Mouse (Mus musculus): ENCODE data around the gene Pdcl.
A peak's percentile ranks its signal among the peaks of the same experiment; 100 is the strongest.

The Pdcl gene

DNA sequence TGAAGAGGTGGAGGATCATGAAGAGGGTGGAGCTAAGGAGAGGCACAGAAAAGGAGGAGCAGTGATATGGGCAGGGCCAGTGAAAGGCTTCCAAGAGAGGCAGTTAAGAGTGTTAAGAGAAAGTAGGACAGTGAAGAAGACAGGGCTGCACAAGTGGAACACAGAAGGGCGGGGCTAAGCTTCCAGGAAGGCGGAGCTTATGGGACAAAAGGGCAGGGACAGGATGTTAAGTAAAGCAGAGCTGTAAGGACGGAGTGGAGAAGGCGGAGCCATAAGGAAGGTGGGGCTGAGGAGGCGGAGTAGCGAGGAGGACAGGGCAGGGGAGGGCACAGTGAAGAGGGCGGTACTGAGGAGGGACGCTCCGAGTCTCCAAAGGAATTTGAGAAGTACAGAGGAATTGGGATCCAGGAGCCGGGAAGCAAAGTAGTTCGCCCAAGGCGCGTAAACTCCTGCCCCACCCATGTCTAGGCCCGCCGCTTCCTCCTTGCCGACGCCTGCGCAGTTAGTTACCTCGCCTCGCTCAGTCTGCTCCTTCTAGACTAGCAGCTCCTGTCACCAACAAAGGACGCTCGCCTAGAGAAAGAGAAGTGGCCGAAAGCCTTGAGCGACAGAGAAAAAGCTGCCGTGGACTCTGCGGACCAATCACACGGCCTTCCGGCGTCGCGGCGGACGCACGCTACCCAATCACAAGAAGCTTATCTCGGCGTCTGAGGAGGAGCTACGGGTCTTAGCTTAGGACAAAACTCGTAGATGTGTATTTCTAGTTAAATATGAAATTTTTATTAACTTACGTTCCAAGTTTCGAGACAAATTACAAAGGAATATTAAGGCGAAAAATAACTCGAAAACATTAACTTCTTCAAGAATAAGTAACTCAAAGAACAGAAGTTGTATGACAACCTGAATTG, at the start of gene Pdcl:
Pdcl (minus strand) TSS at position 700 of the 908 bp plus-strand sequence.
- DNase-seq (ENCODE audit: low spot score), result peak; percentile 96

- DNase-seq (ENCODE audit: low spot score), result peak; percentile 21
Measured at GRCm38 (mm10) chr2:37395539-37395938, 36.4 kb upstream of the Pdcl start.

DNA sequence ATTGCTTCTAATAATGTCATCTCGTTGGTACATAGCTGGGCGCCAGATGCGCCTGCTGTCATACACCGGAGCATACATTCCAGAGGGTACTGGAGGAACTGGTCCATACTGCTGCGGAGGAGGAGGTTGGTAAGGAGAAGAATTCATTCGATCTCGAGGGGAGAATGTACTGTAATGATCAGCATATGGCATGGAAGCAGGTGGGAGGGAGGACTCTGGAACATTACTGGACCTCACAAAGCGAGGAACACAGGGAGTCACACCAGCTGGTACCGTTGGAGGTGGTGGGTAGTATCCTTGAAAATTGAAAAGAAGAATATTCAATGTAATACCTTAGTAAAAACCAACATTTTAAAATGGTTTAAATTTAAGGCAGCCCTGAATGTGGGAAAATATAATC, 23.8 kb upstream of the Pdcl start:
- no peak for DNase-seq (ENCODE audit: low spot score)

GRCm38 (mm10) chr2:37380189-37380588, 21.1 kb upstream of the Pdcl start:
- peak; percentile 81 for DNase-seq (ENCODE audit: low spot score)

DNA sequence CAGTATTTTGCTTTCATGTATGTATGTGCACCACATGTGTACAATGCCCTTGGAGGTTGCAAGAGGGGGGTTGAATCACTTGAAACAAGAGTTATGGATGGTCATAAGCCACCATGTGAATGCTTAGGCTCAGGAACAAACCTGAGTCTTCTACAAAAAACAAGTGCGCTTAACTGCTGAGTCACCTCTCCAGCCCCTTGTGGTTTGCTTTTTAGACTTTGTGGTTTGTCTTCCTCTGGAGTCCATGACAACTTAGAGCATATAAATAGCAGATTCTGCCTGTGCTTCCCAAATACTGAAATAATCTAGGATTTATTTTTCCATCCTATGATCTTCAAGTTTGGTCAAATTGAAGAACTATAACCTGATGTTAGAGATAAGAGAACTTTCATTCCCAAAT, 16.9 kb upstream of the Pdcl start:
- DNase-seq (ENCODE audit: low spot score), result no peak

- no peak for DNase-seq (ENCODE audit: low spot score)
Measured at GRCm38 (mm10) chr2:37370651-37371050, 11.5 kb upstream of the Pdcl start.

DNA sequence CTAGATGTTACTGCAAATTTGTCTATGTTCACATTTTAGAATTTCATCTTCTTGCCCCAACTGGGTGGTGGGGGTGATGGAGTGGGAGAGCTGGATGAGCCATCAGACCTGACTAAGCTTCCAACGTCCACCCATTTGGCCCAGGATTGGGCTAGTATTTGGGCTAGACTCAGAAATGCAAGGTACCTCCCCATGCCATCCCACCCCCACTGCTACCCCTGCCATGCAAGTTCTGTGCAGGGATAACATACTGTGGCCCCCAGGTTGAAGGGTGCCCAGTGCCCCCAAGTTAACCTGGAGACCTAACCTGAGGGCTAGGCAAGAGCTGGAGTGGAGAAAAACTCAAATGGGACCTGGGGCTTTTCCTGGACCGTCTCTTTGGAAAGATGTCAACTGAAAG, 776 bp upstream of the Pdcl start:
- no peak for DNase-seq (ENCODE audit: low spot score)

GRCm38 (mm10) chr2:37355571-37355970, 3.6 kb downstream of the Pdcl start:
- DNase-seq (ENCODE audit: low spot score), result no peak

DNA sequence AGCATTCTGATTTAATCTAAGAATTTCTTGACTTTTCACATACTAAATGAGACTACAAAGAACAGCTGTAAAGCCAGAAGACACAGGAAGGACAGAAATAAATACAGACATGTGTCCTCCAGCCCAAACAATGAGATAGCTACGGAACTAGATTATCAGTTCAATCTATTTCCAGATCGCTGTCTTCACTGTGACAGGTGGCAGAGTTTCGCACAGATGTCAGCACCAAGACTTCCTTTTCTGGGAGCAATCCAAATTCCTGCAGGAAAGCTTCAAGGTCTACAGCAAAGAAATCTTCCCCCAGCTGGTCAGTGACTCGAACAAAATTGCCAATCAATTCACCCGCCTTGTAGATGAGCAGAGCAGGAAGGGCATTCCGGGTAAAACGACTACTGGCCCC, 7.5 kb downstream of the Pdcl start:
- no peak for DNase-seq (ENCODE audit: low spot score)

DNA sequence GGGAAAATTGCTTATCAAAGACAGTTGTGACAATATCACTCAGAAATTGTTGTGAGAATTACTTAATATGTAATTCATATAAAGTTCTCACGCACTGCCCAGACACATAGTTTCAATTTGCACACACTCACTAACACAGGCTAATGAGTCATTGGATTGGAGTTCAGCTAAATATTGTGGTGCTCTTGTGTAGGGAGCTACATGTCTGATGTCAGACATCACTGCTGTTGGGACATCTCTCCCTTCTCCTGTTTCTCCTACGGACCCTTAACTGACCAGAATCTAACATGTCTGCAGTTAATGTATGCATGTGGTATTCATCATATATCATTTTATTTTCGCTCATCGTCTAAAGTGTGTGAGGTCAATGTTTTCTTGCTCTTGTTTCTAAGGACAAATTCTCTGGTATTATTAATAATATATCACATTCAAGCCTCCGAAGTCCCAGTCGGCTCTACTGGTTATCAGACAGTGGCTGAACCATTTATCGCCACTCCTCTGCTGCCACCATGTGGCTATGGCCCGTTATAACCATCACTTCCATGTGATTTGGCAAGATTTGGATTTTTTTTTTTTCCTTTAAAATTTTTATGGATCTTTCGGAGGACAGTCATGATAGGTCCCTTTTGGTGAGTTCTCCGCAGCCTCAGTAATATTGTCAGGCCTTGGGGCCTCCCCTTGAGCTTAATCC, 20.5 kb downstream of the Pdcl start:
- peak; percentile 81 for DNase-seq (ENCODE audit: low spot score)

DNA sequence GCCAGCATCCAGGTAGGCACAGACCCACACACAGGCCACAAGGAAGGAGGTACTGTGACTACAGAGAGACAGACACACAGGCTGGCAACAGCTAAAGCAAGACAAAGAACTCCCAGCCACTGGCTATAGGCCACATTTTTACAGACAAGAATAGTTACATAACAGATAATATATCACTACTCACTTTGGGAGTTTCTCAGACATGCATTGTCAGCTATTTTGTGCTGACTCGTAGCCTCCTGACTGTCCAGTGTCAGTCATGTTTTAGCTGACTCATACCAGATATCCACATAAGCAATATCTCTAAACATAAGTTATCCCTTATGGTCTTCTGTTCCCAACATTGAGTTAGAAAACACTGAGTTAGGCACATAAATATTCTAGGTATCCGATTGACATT, 25.8 kb downstream of the Pdcl start:
- no peak for DNase-seq (ENCODE audit: low spot score)

DNA sequence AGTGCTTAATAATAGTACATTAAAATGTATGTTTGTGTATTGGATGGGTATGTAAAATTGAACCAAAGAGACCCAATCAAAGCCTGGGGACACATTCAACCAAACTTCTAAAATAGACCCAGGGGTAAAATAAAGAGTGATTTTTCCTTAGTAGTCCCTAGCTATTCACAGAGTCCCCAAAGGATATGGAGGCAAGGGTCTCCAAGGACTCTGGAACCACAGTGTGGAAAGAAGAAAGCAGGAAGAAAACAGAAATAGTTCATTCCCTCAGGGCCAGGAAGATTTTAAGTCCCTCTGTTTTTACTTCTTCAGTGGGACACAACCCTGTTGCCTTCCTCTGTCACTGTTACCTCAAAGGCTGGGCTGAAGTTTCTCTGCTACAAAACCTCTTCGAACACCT, 32.9 kb downstream of the Pdcl start, which contains the start of gene Olfr368:
Olfr368 (plus strand) TSS at position 301 of the 400 bp plus-strand sequence.
- DNase-seq (ENCODE audit: low spot score), result no peak

Measured in retina, embryonic 14.5 days (tissue).